Mouse (Mus musculus) intestine, embryonic 14.5 days (tissue): ENCODE data around the gene Spata13. TPM values are rescaled to one million over a fixed set of nuclear protein-coding genes. Genes with fewer than 3 reads are reported as not detected.

Experiments
- ATAC-seq: fragments of 200-750 bp; cut with Nextera tagmentation; replicated peaks from 2 replicates; pipeline ENCODE4 v1.8.0; 2017; ENCODE audit warnings: low read depth, moderate number of reproducible peaks, moderate TSS enrichment, moderate library complexity; ENCODE audit not compliant: low FRiP score, low TSS enrichment
- DNase-seq: peaks from one replicate; pipeline ENCODE4 v3.0.0-alpha.2; 2018; ENCODE audit warnings: low spot score
- H3K27ac ChIP-seq: fragments of 300-500 bp; sonication (generic); 2 replicates; pipeline ENCODE4 v1.5.1; 2014; ENCODE audit warnings: low read depth, mild to moderate bottlenecking, control low read depth
- H3K27me3 ChIP-seq: fragments of 300-500 bp; sonication (generic); replicated peaks from 2 replicates; pipeline ENCODE4 v1.6.1; 2014; ENCODE audit warnings: low read length, control low read depth; ENCODE audit not compliant: control insufficient read depth, insufficient read depth
- H3K36me3 ChIP-seq: fragments of 300-500 bp; sonication (generic); 2 replicates; pipeline ENCODE4 v1.6.1; 2014; ENCODE audit warnings: low read length, control low read depth; ENCODE audit not compliant: control insufficient read depth, insufficient read depth
- H3K4me1 ChIP-seq: fragments of 300-500 bp; sonication (generic); replicated peaks from 2 replicates; pipeline ENCODE4 v1.6.1; 2014; ENCODE audit warnings: low read length, control low read depth, mixed read lengths; ENCODE audit not compliant: control insufficient read depth, insufficient read depth
- H3K4me2 ChIP-seq: fragments of 300-500 bp; sonication (generic); 2 replicates; pipeline ENCODE4 v1.6.1; 2014; ENCODE audit warnings: low read length
- H3K4me3 ChIP-seq: fragments of 300-500 bp; sonication (generic); 2 replicates; pipeline ENCODE4 v1.5.1; 2014; ENCODE audit warnings: low read depth, low read length, control low read depth, mixed read lengths
- H3K9ac ChIP-seq: fragments of 300-500 bp; sonication (generic); 2 replicates; pipeline ENCODE4 v1.6.1; 2014; ENCODE audit warnings: mild to moderate bottlenecking, low read length
- H3K9me3 ChIP-seq: fragments of 300-500 bp; sonication (generic); 2 replicates; pipeline ENCODE4 v1.6.1; 2016; ENCODE audit warnings: low read length, control low read depth; ENCODE audit not compliant: control insufficient read depth
- WGBS: fragments of 180-500 bp; shearing (Covaris S2); extraction: QIAGEN DNeasy Blood & Tissue Kit; methylation state at CpG from one replicate; pipeline ENCODE4 v1.1.7; 2014; 5-methylcytosine and 5-hydroxymethylcytosine counted together
- polyA plus RNA-seq: library from polyadenylated mRNA; unstranded; fragments of >200 nt; fragmentation: Nextera tagmentation; extraction: Ambion mirVana; gene quantifications from 2 replicates; pipeline ENCODE4 v1.2.1, GENCODE M21; 2014

Spata13 gene
- polyA plus RNA-seq, 1 experiment from 2014 or later = 23.1 TPM

GRCm38 (mm10) chr14:60799762-60800728 is 166.2 kb downstream of the Spata13 start:
- Histone ChIP-seq H3K36me3 (peaks cover 37% of the 10 kb centered on the region), H3K4me3 (no peak overlapping the region), H3K9ac (no peak overlapping the region), H3K27ac (no peak overlapping the region), H3K27me3 (no peaks in the 10 kb centered on the region), H3K4me2 (no peak overlapping the region), H3K9me3 (no peaks in the 10 kb centered on the region), H3K4me1 (no peaks in the 10 kb centered on the region)
- WGBS = 44% methylated on average over 9 of the region's 9 CpGs
- DNase-seq (no peak), ATAC-seq (no peak)

- no peak for ATAC-seq
Observed at GRCm38 (mm10) chr14:60802026-60802425, 168.2 kb downstream of the Spata13 start.

GRCm38 (mm10) chr14:60804978-60805377 is 171.2 kb downstream of the Spata13 start:
- Histone ChIP-seq H3K27ac (no peak overlapping the region), H3K9ac (no peak overlapping the region), H3K36me3 (peaks cover 15% of the 10 kb centered on the region), H3K4me1 (peaks cover 4% of the 10 kb centered on the region; the same call in 1 of the 2 replicates), H3K9me3 (no peaks in the 10 kb centered on the region), H3K27me3 (no peaks in the 10 kb centered on the region), H3K4me2 (no peak overlapping the region), H3K4me3 (no peak overlapping the region)
- 86% methylated on average over 9 of the region's 9 CpGs for WGBS
- ATAC-seq (no peak), DNase-seq (no peak)

More at GRCm38 (mm10) chr14:60802026-60802425, 168.2 kb downstream of the Spata13 start:
- DNase-seq = no peak
- no peak overlapping the region for H3K9ac ChIP-seq
- H3K27ac ChIP-seq = no peak overlapping the region
- 87% methylated on average over 13 of the region's 13 CpGs for WGBS
- H3K9me3 ChIP-seq = no peaks in the 10 kb centered on the region
- H3K27me3 ChIP-seq = no peaks in the 10 kb centered on the region
- H3K36me3 ChIP-seq = peaks cover 29% of the 10 kb centered on the region
- H3K4me3 ChIP-seq = no peak overlapping the region
- H3K4me2 ChIP-seq = no peak overlapping the region
- H3K4me1 ChIP-seq = 0 out of 2 replicates have a peak, but pooled peaks cover 4% of the 10 kb centered on the region

- H3K9me3 ChIP-seq = no peaks in the 10 kb centered on the region
- H3K27me3 ChIP-seq = no peaks in the 10 kb centered on the region
- no peak overlapping the region for H3K27ac ChIP-seq
- no peak for DNase-seq
- peaks cover 15% of the 10 kb centered on the region for H3K36me3 ChIP-seq
- H3K4me1 ChIP-seq = peaks cover 4% of the 10 kb centered on the region; the same call in 1 of the 2 replicates
- H3K4me3 ChIP-seq = no peak overlapping the region
- 85% methylated on average over 1 of the region's 1 CpGs for WGBS
- H3K9ac ChIP-seq = no peak overlapping the region
- H3K4me2 ChIP-seq = no peak overlapping the region
- ATAC-seq = no peak
Observed at GRCm38 (mm10) chr14:60805871-60806270, 172.1 kb downstream of the Spata13 start.

GRCm38 (mm10) chr14:60806891-60807344 is 173.1 kb downstream of the Spata13 start:
- no peaks in the 10 kb centered on the region for H3K27me3 ChIP-seq
- DNase-seq (no peak), ATAC-seq (no peak)

GRCm38 (mm10) chr14:60809881-60810280 is 176.1 kb downstream of the Spata13 start:
- 0 out of 2 replicates have a peak, but pooled peaks cover 8% of the 10 kb centered on the region for H3K36me3 ChIP-seq
- 86% methylated on average over 8 of the region's 8 CpGs for WGBS
- no peaks in the 10 kb centered on the region for H3K27me3 ChIP-seq
- no peak overlapping the region for H3K27ac ChIP-seq
- no peak for ATAC-seq
- H3K4me2 ChIP-seq = no peak overlapping the region
- peaks cover 4% of the 10 kb centered on the region; the same call in 1 of the 2 replicates for H3K4me1 ChIP-seq
- H3K4me3 ChIP-seq = no peak overlapping the region
- no peak overlapping the region for H3K9ac ChIP-seq
- no peak for DNase-seq
- H3K9me3 ChIP-seq = no peaks in the 10 kb centered on the region

More at GRCm38 (mm10) chr14:60806891-60807344, 173.1 kb downstream of the Spata13 start:
- H3K9ac ChIP-seq = no peak overlapping the region
- H3K36me3 ChIP-seq = peaks cover 22% of the 10 kb centered on the region
- no peaks in the 10 kb centered on the region for H3K9me3 ChIP-seq
- 36% methylated on average over 11 of the region's 11 CpGs for WGBS
- H3K4me2 ChIP-seq = no peak overlapping the region
- no peak overlapping the region for H3K27ac ChIP-seq
- peaks cover 4% of the 10 kb centered on the region; the same call in 1 of the 2 replicates for H3K4me1 ChIP-seq
- no peak overlapping the region for H3K4me3 ChIP-seq

- H3K9me3 ChIP-seq = no peaks in the 10 kb centered on the region
- no peak overlapping the region for H3K4me3 ChIP-seq
- H3K36me3 ChIP-seq = peaks cover 14% of the 10 kb centered on the region; the same call in 1 of the 2 replicates
- H3K27me3 ChIP-seq = no peaks in the 10 kb centered on the region
- no peak overlapping the region for H3K27ac ChIP-seq
- 86% methylated on average over 4 of the region's 4 CpGs for WGBS
- ATAC-seq (no peak), DNase-seq (no peak)
- no peak overlapping the region for H3K4me2 ChIP-seq
- H3K9ac ChIP-seq = no peak overlapping the region
- peaks cover 4% of the 10 kb centered on the region; the same call in 1 of the 2 replicates for H3K4me1 ChIP-seq
Observed at GRCm38 (mm10) chr14:60811547-60811946, 177.7 kb downstream of the Spata13 start.
